Comparison of ENCODE assay signal across 8 mouse cellular contexts in genomic region chr5:23788390-23788830, GRCm38 (mm10). TPM values are rescaled to one million over a fixed set of nuclear protein-coding genes. Genes with fewer than 3 reads are reported as not detected.
DNase-seq lines count a peak whose midpoint lies in the region; ATAC-seq and TF ChIP-seq lines count a peak whose summit lies in the region.

No protein-coding gene starts in this region.

- H3K4me1 ChIP-seq in cerebellum, adult 2 months (ENCODE audit: control insufficient read depth, insufficient read depth, low read length): peaks cover 2% of the 10 kb centered on the region; the same call in 1 of the 2 replicates
- H3K4me1 ChIP-seq in neural tube, embryonic 11.5 days (ENCODE audit: control insufficient read depth, insufficient read depth, low read length): peaks cover 7% of the 10 kb centered on the region; the same call in 1 of the 2 replicates
- H3K4me1 ChIP-seq in liver, embryonic 11.5 days (replicated peaks; ENCODE audit: control insufficient read depth, insufficient read depth, low read length): peaks cover 3% of the 10 kb centered on the region; the same call in 1 of the 2 replicates
- no peaks in the 10 kb centered on the region for H3K4me1 ChIP-seq in stomach, postnatal 0 days (replicated peaks; ENCODE audit: control insufficient read depth, insufficient read depth)

- no peak for TF ChIP-seq POLR2A in cerebellum, adult 2 months (IDR thresholded peaks at IDR 0.05; ENCODE audit: borderline replicate concordance, insufficient read depth, low read length)

- peak overlapping the region; percentile 82 for H3K9ac ChIP-seq in neural tube, embryonic 11.5 days (ENCODE audit: low read length)
- peak overlapping the region; percentile 97 for H3K9ac ChIP-seq in liver, embryonic 11.5 days (ENCODE audit: low read depth, low read length)
- H3K9ac ChIP-seq in stomach, postnatal 0 days (ENCODE audit: low read length): peak overlapping the region; percentile 94

- H3K27me3 ChIP-seq in cerebellum, adult 2 months (ENCODE audit: control insufficient read depth, insufficient read depth, low read length): no peaks in the 10 kb centered on the region; the same call in 1 of the 2 replicates
- no peaks in the 10 kb centered on the region for H3K27me3 ChIP-seq in neural tube, embryonic 11.5 days (ENCODE audit: control insufficient read depth, insufficient read depth, low read length)
- H3K27me3 ChIP-seq in liver, embryonic 11.5 days (replicated peaks; ENCODE audit: control insufficient read depth, insufficient read depth, low read length): no peaks in the 10 kb centered on the region
- H3K27me3 ChIP-seq in stomach, postnatal 0 days (ENCODE audit: control insufficient read depth, insufficient read depth, low read length): no peaks in the 10 kb centered on the region

- no peaks in the 10 kb centered on the region for H3K9me3 ChIP-seq in neural tube, embryonic 11.5 days (ENCODE audit: control insufficient read depth, low read length)
- no peaks in the 10 kb centered on the region for H3K9me3 ChIP-seq in liver, embryonic 11.5 days (ENCODE audit: control insufficient read depth, low read length)
- no peaks in the 10 kb centered on the region for H3K9me3 ChIP-seq in stomach, postnatal 0 days (ENCODE audit: control insufficient read depth, low read length)

- no peak for TF ChIP-seq CTCF in cerebellum, adult 2 months (IDR thresholded peaks at IDR 0.05; ENCODE audit: borderline replicate concordance, insufficient read depth, low read depth, low read length)
- no peak for TF ChIP-seq CTCF in stomach, postnatal 0 days (IDR thresholded peaks at IDR 0.05; ENCODE audit: low read depth)

- no peak for ATAC-seq in neural tube, embryonic 11.5 days (ENCODE audit: insufficient read depth, low FRiP score, low TSS enrichment)
- ATAC-seq in liver, embryonic 11.5 days (replicated peaks; ENCODE audit: low FRiP score): no peak
- ATAC-seq in stomach, postnatal 0 days (ENCODE audit: low FRiP score, low TSS enrichment): no peak

- WGBS in cerebellum, adult 2 months: 42% methylated on average over 3 of the region's 3 CpGs
- 58% methylated on average over 3 of the region's 3 CpGs for WGBS in neural tube, embryonic 11.5 days
- 24% methylated on average over 3 of the region's 3 CpGs for WGBS in liver, embryonic 11.5 days
- WGBS in stomach, postnatal 0 days: 32% methylated on average over 3 of the region's 3 CpGs

- peak overlapping the region; percentile 86 for H3K4me2 ChIP-seq in neural tube, embryonic 11.5 days (ENCODE audit: low read depth)
- peak overlapping the region; percentile 79 for H3K4me2 ChIP-seq in liver, embryonic 11.5 days
- peak overlapping the region; percentile 92 for H3K4me2 ChIP-seq in stomach, postnatal 0 days (replicated peaks; ENCODE audit: low read depth)

- H3K27ac ChIP-seq in cerebellum, adult 2 months (ENCODE audit: insufficient read depth, low read length): no peak overlapping the region
- no peak overlapping the region for H3K27ac ChIP-seq in neural tube, embryonic 11.5 days (ENCODE audit: low read depth, low read length)
- H3K27ac ChIP-seq in liver, embryonic 11.5 days (ENCODE audit: low read depth, low read length): peak overlapping the region; percentile 65
- H3K27ac ChIP-seq in stomach, postnatal 0 days (replicated peaks): peak overlapping the region; percentile 95

- H3K4me3 ChIP-seq in cerebellum, adult 2 months (replicated peaks; ENCODE audit: insufficient read depth, low read depth, low read length): peak overlapping the region; percentile 72
- H3K4me3 ChIP-seq in neural tube, embryonic 11.5 days (ENCODE audit: low read depth, low read length): peak overlapping the region; percentile 88
- peak overlapping the region; percentile 95 for H3K4me3 ChIP-seq in liver, embryonic 11.5 days (ENCODE audit: low read depth, low read length)
- H3K4me3 ChIP-seq in stomach, postnatal 0 days (ENCODE audit: low read depth, low read length): peak overlapping the region; percentile 96

- no peaks in the 10 kb centered on the region for H3K36me3 ChIP-seq in neural tube, embryonic 11.5 days (ENCODE audit: control insufficient read depth, insufficient read depth, low read length)
- 0 out of 2 replicates have a peak, but pooled peaks cover 2% of the 10 kb centered on the region for H3K36me3 ChIP-seq in liver, embryonic 11.5 days (ENCODE audit: control insufficient read depth, insufficient read depth, low read length)
- no peaks in the 10 kb centered on the region; the same call in 1 of the 2 replicates for H3K36me3 ChIP-seq in stomach, postnatal 0 days (ENCODE audit: control insufficient read depth, insufficient read depth, low read length)

- TF ChIP-seq EP300 in stomach, postnatal 0 days (optimal IDR thresholded peaks at IDR 0.05): no peak

- no peak for DNase-seq in cerebellum, adult 2 months
- no peak for DNase-seq in cerebellum, adult 11-12 months
- no peak for DNase-seq in neural tube, embryonic 11.5 days (ENCODE audit: low spot score)
- no peak for DNase-seq in neural tube, embryonic 10.5 days (ENCODE audit: extremely low spot score, low spot score)
- DNase-seq in liver, embryonic 11.5 days (ENCODE audit: low spot score): no peak
- no peak for DNase-seq in stomach, postnatal 0 days (ENCODE audit: low spot score)
- DNase-seq in embryo, embryonic 10 days (ENCODE audit: low spot score): no peak
- no peak for DNase-seq in embryo, embryonic 9.5 days (ENCODE audit: extremely low spot score)

RNA-seq across cellular contexts. Expression of gene Rint1, which starts 0.9 kb away (rescaled TPM):
- 22.2 and 22.4 TPM in 2 replicates for polyA plus RNA-seq in cerebellum, adult 2 months (2012; rRNA removed)
- 27.1 TPM in 2 replicates for polyA plus RNA-seq in neural tube, embryonic 11.5 days (2014; fragmentation: Nextera tagmentation; extraction: Ambion mirVana)
- 38.6 and 41.1 TPM in 2 replicates for polyA plus RNA-seq in liver, embryonic 11.5 days (2014; fragmentation: Nextera tagmentation; extraction: Ambion mirVana)
- polyA plus RNA-seq in stomach, postnatal 0 days (2015; fragmentation: Nextera tagmentation; extraction: Ambion mirVana): 28.9 and 30.0 TPM in 2 replicates

RNA-seq across cellular contexts. Expression of gene Pus7, which starts 4.9 kb away (rescaled TPM):
- 14.1 and 15.2 TPM in 2 replicates for polyA plus RNA-seq in cerebellum, adult 2 months (2012; rRNA removed)
- polyA plus RNA-seq in neural tube, embryonic 11.5 days (2014; fragmentation: Nextera tagmentation; extraction: Ambion mirVana): 27.6 and 27.7 TPM in 2 replicates
- 54.3 and 56.3 TPM in 2 replicates for polyA plus RNA-seq in liver, embryonic 11.5 days (2014; fragmentation: Nextera tagmentation; extraction: Ambion mirVana)
- 13.5 and 13.8 TPM in 2 replicates for polyA plus RNA-seq in stomach, postnatal 0 days (2015; fragmentation: Nextera tagmentation; extraction: Ambion mirVana)

RNA-seq across cellular contexts. Expression of gene Tomm7, which starts 55.6 kb away (rescaled TPM):
- polyA plus RNA-seq in cerebellum, adult 2 months (2012; rRNA removed): 90.0 and 90.4 TPM in 2 replicates
- 117 and 119 TPM in 2 replicates for polyA plus RNA-seq in neural tube, embryonic 11.5 days (2014; fragmentation: Nextera tagmentation; extraction: Ambion mirVana)
- 137 and 149 TPM in 2 replicates for polyA plus RNA-seq in liver, embryonic 11.5 days (2014; fragmentation: Nextera tagmentation; extraction: Ambion mirVana)
- 111 and 117 TPM in 2 replicates for polyA plus RNA-seq in stomach, postnatal 0 days (2015; fragmentation: Nextera tagmentation; extraction: Ambion mirVana)

Comparison
In these comparisons a context has a peak if more than half of its experiments do, and no peak if none do; other contexts are left out.
1. H3K27ac ChIP-seq: peak in liver, embryonic 11.5 days (single experiment) and stomach, postnatal 0 days (single experiment); none in cerebellum, adult 2 months (single experiment) and neural tube, embryonic 11.5 days (single experiment).
2. Peak in every context shown above with its lines, with median percentiles within 50 percentile points of each other: H3K4me3 ChIP-seq, H3K4me2 ChIP-seq and H3K9ac ChIP-seq.